Mouse (Mus musculus): ENCODE data around the gene Pdgfra. TPM values are rescaled to one million over a fixed set of nuclear protein-coding genes. Genes with fewer than 3 reads are reported as not detected.

Pdgfra gene
- polyA plus RNA-seq, 1 experiment from 2014 or later = 12.0 TPM

GRCm38 (mm10) chr5:75143092-75143491 is 9.0 kb upstream of the Pdgfra start:
- ATAC-seq = no peak
- Histone ChIP-seq H3K27ac (ENCODE audit: low read depth, low read length) (no peak overlapping the region), H3K9me3 (ENCODE audit: control insufficient read depth) (no peaks in the 10 kb centered on the region), H3K36me3 (ENCODE audit: control insufficient read depth, insufficient read depth) (no peaks in the 10 kb centered on the region), H3K9ac (ENCODE audit: low read depth, low read length) (no peak overlapping the region), H3K27me3 (replicated peaks; ENCODE audit: control insufficient read depth, insufficient read depth, low read length) (peaks cover 32% of the 10 kb centered on the region), H3K4me1 (replicated peaks; ENCODE audit: control insufficient read depth, insufficient read depth, low read length) (no peaks in the 10 kb centered on the region), H3K4me3 (ENCODE audit: low read depth, low read length) (peak overlapping the region; percentile 20; the same call in 1 of the 2 replicates), H3K4me2 (replicated peaks; ENCODE audit: low read depth) (peak overlapping the region; percentile 65)
- WGBS = 4% methylated on average over 14 of the region's 14 CpGs
- TF ChIP-seq CTCF (IDR thresholded peaks at IDR 0.05; ENCODE audit: low read depth) = peak; percentile 81

GRCm38 (mm10) chr5:75143767-75144166 is 8.3 kb upstream of the Pdgfra start:
- no peaks in the 10 kb centered on the region for H3K4me1 ChIP-seq (replicated peaks; ENCODE audit: control insufficient read depth, insufficient read depth, low read length)
- no peak overlapping the region for H3K9ac ChIP-seq (ENCODE audit: low read depth, low read length)
- 21% methylated on average over 7 of the region's 7 CpGs for WGBS
- no peak for TF ChIP-seq CTCF (IDR thresholded peaks at IDR 0.05; ENCODE audit: low read depth)
- ATAC-seq = no peak
- no peak overlapping the region for H3K4me3 ChIP-seq (ENCODE audit: low read depth, low read length)
- H3K4me2 ChIP-seq (replicated peaks; ENCODE audit: low read depth) = no peak overlapping the region
- peaks cover 39% of the 10 kb centered on the region for H3K27me3 ChIP-seq (replicated peaks; ENCODE audit: control insufficient read depth, insufficient read depth, low read length)
- H3K27ac ChIP-seq (ENCODE audit: low read depth, low read length) = no peak overlapping the region
- H3K9me3 ChIP-seq (ENCODE audit: control insufficient read depth) = no peaks in the 10 kb centered on the region
- H3K36me3 ChIP-seq (ENCODE audit: control insufficient read depth, insufficient read depth) = no peaks in the 10 kb centered on the region

DNA sequence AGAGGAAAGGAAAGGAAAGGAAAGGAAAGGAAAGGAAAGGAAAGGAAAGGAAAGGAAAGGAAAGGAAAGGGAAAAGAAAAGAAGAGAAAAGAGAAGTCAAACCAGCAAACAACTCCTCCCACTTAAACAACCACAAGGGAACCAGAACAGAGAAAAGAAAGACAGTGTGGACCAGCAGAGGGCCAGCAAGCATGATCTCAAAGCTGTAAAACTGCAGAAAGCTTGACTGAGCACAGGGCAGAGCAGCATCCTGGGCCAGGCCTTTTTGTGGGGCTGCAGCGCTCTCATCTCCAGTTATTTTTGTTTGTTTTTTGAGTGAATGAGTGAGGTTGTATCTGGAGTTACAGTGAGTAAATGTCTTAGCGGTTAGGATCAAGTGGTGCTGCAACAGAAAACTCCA is 6.8 kb upstream of the Pdgfra start:
- no peak for ATAC-seq
- H3K9ac ChIP-seq (ENCODE audit: low read depth, low read length) = no peak overlapping the region
- H3K9me3 ChIP-seq (ENCODE audit: control insufficient read depth) = no peaks in the 10 kb centered on the region
- H3K36me3 ChIP-seq (ENCODE audit: control insufficient read depth, insufficient read depth) = no peaks in the 10 kb centered on the region
- H3K4me1 ChIP-seq (replicated peaks; ENCODE audit: control insufficient read depth, insufficient read depth, low read length) = no peaks in the 10 kb centered on the region
- no peak overlapping the region for H3K4me2 ChIP-seq (replicated peaks; ENCODE audit: low read depth)
- no peak overlapping the region for H3K27ac ChIP-seq (ENCODE audit: low read depth, low read length)
- H3K27me3 ChIP-seq (replicated peaks; ENCODE audit: control insufficient read depth, insufficient read depth, low read length) = peaks cover 54% of the 10 kb centered on the region
- H3K4me3 ChIP-seq (ENCODE audit: low read depth, low read length) = no peak overlapping the region
- WGBS = 78% methylated on average over 2 of the region's 2 CpGs
- peak; percentile 28 for TF ChIP-seq CTCF (IDR thresholded peaks at IDR 0.05; ENCODE audit: low read depth)

DNA sequence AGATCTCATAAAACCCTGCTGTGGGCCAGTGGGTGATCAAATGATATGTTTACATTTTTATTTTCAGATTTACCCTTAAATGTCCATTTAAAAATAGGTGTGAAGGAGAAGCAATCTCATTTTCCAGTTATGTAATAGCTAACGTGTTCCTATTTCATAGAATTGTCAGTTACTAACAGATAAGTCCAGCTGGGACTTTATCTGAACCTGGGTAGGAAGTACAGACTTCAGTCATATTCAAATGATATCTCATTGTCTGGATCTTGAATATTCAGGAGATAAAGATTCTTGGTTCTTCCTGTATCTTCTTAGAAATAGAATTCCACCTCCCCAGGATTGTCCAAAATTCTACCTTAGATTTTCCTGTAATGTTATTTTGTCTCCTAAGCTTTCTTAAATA is 5.6 kb upstream of the Pdgfra start:
- no peak overlapping the region for H3K9ac ChIP-seq (ENCODE audit: low read depth, low read length)
- TF ChIP-seq CTCF (IDR thresholded peaks at IDR 0.05; ENCODE audit: low read depth) = no peak
- peaks cover 66% of the 10 kb centered on the region for H3K27me3 ChIP-seq (replicated peaks; ENCODE audit: control insufficient read depth, insufficient read depth, low read length)
- H3K36me3 ChIP-seq (ENCODE audit: control insufficient read depth, insufficient read depth) = no peaks in the 10 kb centered on the region
- WGBS = 86% methylated on average over 1 of the region's 1 CpGs
- no peak overlapping the region for H3K27ac ChIP-seq (ENCODE audit: low read depth, low read length)
- H3K9me3 ChIP-seq (ENCODE audit: control insufficient read depth) = no peaks in the 10 kb centered on the region
- no peak for ATAC-seq
- H3K4me2 ChIP-seq (replicated peaks; ENCODE audit: low read depth) = no peak overlapping the region
- H3K4me1 ChIP-seq (replicated peaks; ENCODE audit: control insufficient read depth, insufficient read depth, low read length) = no peaks in the 10 kb centered on the region
- H3K4me3 ChIP-seq (ENCODE audit: low read depth, low read length) = no peak overlapping the region

DNA sequence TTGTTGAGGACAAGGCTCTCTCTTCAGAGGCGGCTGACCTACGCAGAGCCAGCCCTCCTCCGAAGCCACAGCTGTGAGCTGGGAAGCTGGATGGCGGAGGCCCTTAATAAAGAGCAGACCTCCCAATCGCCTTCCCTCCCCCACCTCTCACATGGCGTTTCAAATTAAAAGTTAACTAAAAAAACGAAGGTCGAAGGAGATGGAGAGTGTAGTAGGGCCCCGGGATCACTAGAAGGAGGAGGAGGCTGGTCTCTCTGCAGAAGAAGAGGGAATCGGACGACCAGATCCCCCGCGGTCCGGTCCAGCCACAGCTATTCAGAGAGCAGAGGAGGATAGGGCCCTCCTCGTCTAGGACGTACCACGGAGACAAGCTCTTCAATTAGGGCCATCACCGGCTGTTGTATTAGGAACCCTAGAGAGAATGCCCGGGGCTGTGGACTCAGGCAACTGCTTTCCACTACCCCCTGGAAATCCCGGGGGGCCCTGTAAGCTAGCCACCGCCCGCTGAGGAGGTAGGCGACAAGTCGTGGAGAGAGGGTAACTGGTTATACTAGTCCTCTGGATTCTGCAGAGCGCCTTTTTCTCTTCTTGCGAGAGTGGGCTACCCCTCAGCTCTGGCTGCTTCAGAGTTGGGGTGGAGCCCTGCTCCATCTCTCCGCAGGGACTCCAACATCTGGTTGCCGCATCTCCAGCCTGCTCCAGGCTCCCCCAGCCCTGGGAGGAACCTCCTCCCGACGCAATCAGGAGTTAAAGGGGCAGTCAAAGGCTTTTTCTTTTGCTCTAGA is 3.6 kb upstream of the Pdgfra start:
- WGBS = 7% methylated on average over 30 of the region's 30 CpGs
- no peaks in the 10 kb centered on the region for H3K36me3 ChIP-seq (ENCODE audit: control insufficient read depth, insufficient read depth)
- H3K4me1 ChIP-seq (replicated peaks; ENCODE audit: control insufficient read depth, insufficient read depth, low read length) = no peaks in the 10 kb centered on the region; the same call in 1 of the 2 replicates
- H3K9ac ChIP-seq (ENCODE audit: low read depth, low read length) = no peak overlapping the region
- peaks cover 77% of the 10 kb centered on the region for H3K27me3 ChIP-seq (replicated peaks; ENCODE audit: control insufficient read depth, insufficient read depth, low read length)
- peak overlapping the region; percentile 20 for H3K4me3 ChIP-seq (ENCODE audit: low read depth, low read length)
- 0 out of 2 replicates have a peak overlapping the region, but pooled peaks have one; percentile 28 for H3K27ac ChIP-seq (ENCODE audit: low read depth, low read length)
- ATAC-seq = no peak; the same call in 1 of the 2 replicates
- no peaks in the 10 kb centered on the region for H3K9me3 ChIP-seq (ENCODE audit: control insufficient read depth)
- peak overlapping the region; percentile 35 for H3K4me2 ChIP-seq (replicated peaks; ENCODE audit: low read depth)
- no peak for TF ChIP-seq CTCF (IDR thresholded peaks at IDR 0.05; ENCODE audit: low read depth)

DNA sequence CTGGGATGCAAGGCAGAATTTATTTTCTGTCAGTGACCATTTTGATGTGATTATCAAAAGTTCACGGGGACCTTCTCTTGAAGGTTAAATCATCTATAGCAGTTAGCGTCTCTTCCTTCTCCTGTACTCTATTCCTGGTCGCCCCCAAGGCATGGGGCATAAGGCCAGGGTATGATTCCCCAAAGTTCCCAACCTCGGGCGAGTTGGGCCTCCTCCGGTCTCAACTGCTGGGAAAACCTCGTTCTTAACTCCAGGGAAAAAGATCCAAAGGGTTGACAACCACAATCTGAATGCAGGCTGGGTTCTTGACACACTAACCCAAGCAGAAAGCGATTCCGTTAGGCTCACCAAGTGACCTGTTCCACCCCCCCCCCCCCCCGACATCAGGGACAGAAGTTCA is 2.7 kb upstream of the Pdgfra start:
- Histone ChIP-seq H3K4me2 (replicated peaks; ENCODE audit: low read depth) (peak overlapping the region; percentile 35; the same call in 1 of the 2 replicates), H3K27me3 (replicated peaks; ENCODE audit: control insufficient read depth, insufficient read depth, low read length) (peaks cover 80% of the 10 kb centered on the region), H3K27ac (ENCODE audit: low read depth, low read length) (no peak overlapping the region), H3K9ac (ENCODE audit: low read depth, low read length) (no peak overlapping the region), H3K4me1 (replicated peaks; ENCODE audit: control insufficient read depth, insufficient read depth, low read length) (no peaks in the 10 kb centered on the region; the same call in 1 of the 2 replicates), H3K9me3 (ENCODE audit: control insufficient read depth) (no peaks in the 10 kb centered on the region), H3K4me3 (ENCODE audit: low read depth, low read length) (no peak overlapping the region), H3K36me3 (ENCODE audit: control insufficient read depth, insufficient read depth) (no peaks in the 10 kb centered on the region)
- no peak for ATAC-seq
- no peak for TF ChIP-seq CTCF (IDR thresholded peaks at IDR 0.05; ENCODE audit: low read depth)
- WGBS = 9% methylated on average over 10 of the region's 10 CpGs
